Mouse (Mus musculus) E14TG2a.4 (cell line): Measurements from ENCODE around the gene Thada.

ENCODE experiments used
- CTCF ChIP-seq: conservative IDR thresholded peaks from 2 replicates; pipeline ENCODE4 v1.5.1; 2014; ENCODE audit warnings: low read length
- POU5F1 ChIP-seq: IDR thresholded peaks from 2 replicates; pipeline ENCODE4 v1.6.1; 2014; ENCODE audit warnings: low read length, borderline replicate concordance

DNA sequence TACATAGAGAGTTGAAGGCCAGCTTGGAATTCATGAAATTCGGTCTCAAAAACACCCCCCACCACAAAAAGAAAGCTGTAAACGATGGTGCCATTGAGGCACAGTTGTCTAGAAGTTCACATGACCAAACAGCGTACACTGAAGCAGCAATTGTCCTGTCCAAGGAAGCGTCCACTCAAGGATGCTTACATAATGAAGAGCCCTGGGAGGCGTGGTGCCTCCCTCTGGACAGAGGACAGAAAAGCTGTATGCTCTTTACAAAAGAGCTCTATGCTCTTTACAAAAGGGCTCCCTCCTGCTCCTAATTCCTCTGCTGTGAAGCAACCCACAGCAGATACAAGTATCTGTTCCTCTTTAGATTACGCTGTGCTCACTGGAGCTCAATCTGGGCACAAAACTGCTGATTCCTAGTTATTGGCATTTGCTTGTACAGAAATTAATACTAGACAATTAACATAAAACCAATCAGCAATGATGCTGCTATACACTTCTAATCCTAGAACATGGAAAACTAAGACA lies 123.6 kb downstream of the Thada start:
- TF ChIP-seq CTCF (no peak), POU5F1 (no peak)
